Mouse (Mus musculus) lung, postnatal 0 days (tissue): Measurements from ENCODE around the gene Aebp1. TPM values are rescaled to one million over a fixed set of nuclear protein-coding genes. Genes with fewer than 3 reads are reported as not detected.
A peak's percentile ranks its signal among the peaks of the same experiment; 100 is the strongest.

Experiments used
- ATAC-seq: fragments of 200-750 bp; cut with Nextera tagmentation; 2 replicates; pipeline ENCODE4 v1.8.0; 2017; ENCODE audit warnings: moderate library complexity
- DNase-seq: peaks from one replicate; pipeline ENCODE4 v3.0.0-alpha.2; 2016; ENCODE audit warnings: low spot score
- H3K27ac ChIP-seq: fragments of 300-500 bp; sonication (generic); 2 replicates; pipeline ENCODE4 v1.5.1; 2014; ENCODE audit warnings: antibody characterized with exemption, mild to moderate bottlenecking, low read length, mixed read lengths
- H3K27me3 ChIP-seq: fragments of 300-500 bp; sonication (generic); replicated peaks from 2 replicates; pipeline ENCODE4 v1.6.1; 2014; ENCODE audit warnings: low read length, mixed read lengths; ENCODE audit not compliant: insufficient read depth
- H3K36me3 ChIP-seq: fragments of 300-500 bp; sonication (generic); 2 replicates; pipeline ENCODE4 v1.6.1; 2014; ENCODE audit warnings: low read length, mixed read lengths; ENCODE audit not compliant: insufficient read depth
- H3K4me1 ChIP-seq: fragments of 300-500 bp; sonication (generic); 2 replicates; pipeline ENCODE4 v1.6.1; 2014; ENCODE audit warnings: antibody characterized with exemption, low read depth, low read length, mixed read lengths; ENCODE audit not compliant: insufficient read depth
- H3K4me2 ChIP-seq: fragments of 300-500 bp; sonication (generic); replicated peaks from 2 replicates; pipeline ENCODE4 v1.6.1; 2014; ENCODE audit warnings: low read depth, mild to moderate bottlenecking, low read length, moderate library complexity, mixed read lengths
- H3K4me3 ChIP-seq: fragments of 300-500 bp; sonication (generic); 2 replicates; pipeline ENCODE4 v1.5.1; 2014; ENCODE audit warnings: low read depth, low read length
- H3K9ac ChIP-seq: fragments of 300-500 bp; sonication (generic); replicated peaks from 2 replicates; pipeline ENCODE4 v1.6.1; 2014; ENCODE audit warnings: low read depth, mild to moderate bottlenecking
- H3K9me3 ChIP-seq: fragments of 300-500 bp; sonication (generic); 2 replicates; pipeline ENCODE4 v1.6.1; 2016; ENCODE audit warnings: low read length, mixed read lengths
- CTCF ChIP-seq: IDR thresholded peaks from 2 replicates; pipeline ENCODE4 v1.5.1; 2016; ENCODE audit warnings: antibody characterized with exemption, mild to moderate bottlenecking
- EP300 ChIP-seq: IDR thresholded peaks from 2 replicates; pipeline ENCODE4 v1.6.1; 2016; ENCODE audit warnings: antibody characterized with exemption, mild to moderate bottlenecking, control low read depth
- WGBS: fragments of 180-500 bp; shearing (Covaris S2); extraction: QIAGEN DNeasy Blood & Tissue Kit; methylation state at CpG from one replicate; pipeline ENCODE4 v1.1.7; 2014; 5-methylcytosine and 5-hydroxymethylcytosine counted together
- polyA plus RNA-seq: library from polyadenylated mRNA; unstranded; fragments of >200 nt; fragmentation: Nextera tagmentation; extraction: Ambion mirVana; gene quantifications from 2 replicates; pipeline ENCODE4 v1.2.1, GENCODE M21; 2015

The Aebp1 gene
- polyA plus RNA-seq, 1 experiment from 2014 or later: 22.3 TPM

- H3K27me3 ChIP-seq: no peaks in the 10 kb centered on the region
- DNase-seq (no peak), ATAC-seq (no peak)
- WGBS: 83% methylated on average over 13 of the region's 13 CpGs
- no peaks in the 10 kb centered on the region for H3K36me3 ChIP-seq
- no peak overlapping the region for H3K4me3 ChIP-seq
- H3K9me3 ChIP-seq: no peaks in the 10 kb centered on the region
- H3K9ac ChIP-seq: no peak overlapping the region
- no peak overlapping the region for H3K4me2 ChIP-seq
- H3K27ac ChIP-seq: no peak overlapping the region
- no peak for TF ChIP-seq EP300
- TF ChIP-seq CTCF: no peak
- H3K4me1 ChIP-seq: 0 out of 2 replicates have a peak, but pooled peaks cover 6% of the 10 kb centered on the region
Measured at GRCm38 (mm10) chr11:5859883-5860550, 1.7 kb upstream of the Aebp1 start.

GRCm38 (mm10) chr11:5860639-5861038, 1.1 kb upstream of the Aebp1 start:
- Histone ChIP-seq H3K4me1 (0 out of 2 replicates have a peak, but pooled peaks cover 6% of the 10 kb centered on the region), H3K36me3 (no peaks in the 10 kb centered on the region), H3K9ac (no peak overlapping the region), H3K4me2 (no peak overlapping the region), H3K27ac (no peak overlapping the region), H3K4me3 (no peak overlapping the region), H3K27me3 (no peaks in the 10 kb centered on the region), H3K9me3 (no peaks in the 10 kb centered on the region)
- DNase-seq (no peak), ATAC-seq (no peak)
- 51% methylated on average over 6 of the region's 6 CpGs for WGBS
- TF ChIP-seq EP300: no peak
- no peak for TF ChIP-seq CTCF

- Histone ChIP-seq H3K9ac (no peak overlapping the region; the same call in 1 of the 2 replicates), H3K27ac (no peak overlapping the region), H3K9me3 (no peaks in the 10 kb centered on the region), H3K4me2 (peak overlapping the region; percentile 79), H3K36me3 (no peaks in the 10 kb centered on the region), H3K4me1 (0 out of 2 replicates have a peak, but pooled peaks cover 6% of the 10 kb centered on the region), H3K27me3 (no peaks in the 10 kb centered on the region), H3K4me3 (peak overlapping the region; percentile 42)
- 10% methylated on average over 14 of the region's 15 CpGs for WGBS
- DNase-seq (peak; percentile 47), ATAC-seq (peak; percentile 57)
- TF ChIP-seq CTCF (no peak), EP300 (no peak)
Measured at GRCm38 (mm10) chr11:5862394-5863105, 803 bp downstream of the Aebp1 start.

- DNase-seq (no peak), ATAC-seq (no peak)
- H3K36me3 ChIP-seq: peaks cover 6% of the 10 kb centered on the region; the same call in 1 of the 2 replicates
- no peak overlapping the region for H3K9ac ChIP-seq
- no peak overlapping the region for H3K27ac ChIP-seq
- H3K4me3 ChIP-seq: no peak overlapping the region
- no peaks in the 10 kb centered on the region for H3K27me3 ChIP-seq
- H3K9me3 ChIP-seq: no peaks in the 10 kb centered on the region
- H3K4me1 ChIP-seq: no peaks in the 10 kb centered on the region
- WGBS: 78% methylated on average over 2 of the region's 2 CpGs
- TF ChIP-seq EP300: no peak
- no peak for TF ChIP-seq CTCF
- no peak overlapping the region for H3K4me2 ChIP-seq
Measured at GRCm38 (mm10) chr11:5867196-5867595, 5.4 kb downstream of the Aebp1 start.

- Histone ChIP-seq H3K27me3 (no peaks in the 10 kb centered on the region), H3K4me1 (no peaks in the 10 kb centered on the region), H3K27ac (no peak overlapping the region), H3K9ac (no peak overlapping the region), H3K4me2 (no peak overlapping the region), H3K4me3 (no peak overlapping the region), H3K9me3 (no peaks in the 10 kb centered on the region), H3K36me3 (peaks cover 17% of the 10 kb centered on the region; the same call in 1 of the 2 replicates)
- DNase-seq: no peak
- no peak for ATAC-seq
- no peak for TF ChIP-seq EP300
- no peak for TF ChIP-seq CTCF
- 92% methylated on average over 12 of the region's 12 CpGs for WGBS
Measured at GRCm38 (mm10) chr11:5868324-5868723, 6.6 kb downstream of the Aebp1 start.

GRCm38 (mm10) chr11:5869331-5869730, 7.6 kb downstream of the Aebp1 start:
- DNase-seq (no peak), ATAC-seq (no peak)
- WGBS: 93% methylated on average over 16 of the region's 16 CpGs
- Histone ChIP-seq H3K27ac (no peak overlapping the region), H3K9ac (no peak overlapping the region), H3K36me3 (peaks cover 27% of the 10 kb centered on the region; the same call in 1 of the 2 replicates), H3K27me3 (no peaks in the 10 kb centered on the region), H3K4me1 (no peaks in the 10 kb centered on the region), H3K9me3 (no peaks in the 10 kb centered on the region), H3K4me3 (no peak overlapping the region), H3K4me2 (no peak overlapping the region)
- TF ChIP-seq CTCF (no peak), EP300 (no peak)
